Mouse (Mus musculus) ES-Bruce4 (cell line): ENCODE measurements around the gene Arrdc1.

Source experiments
- CTCF ChIP-seq: IDR thresholded peaks from one replicate; pipeline ENCODE4 v1.8.1; 2011; ENCODE audit warnings: low read depth, low read length
- EP300 ChIP-seq: IDR thresholded peaks from 2 replicates; pipeline ENCODE4 v1.6.1; 2011; ENCODE audit warnings: low read depth, low read length; ENCODE audit not compliant: insufficient read depth
- POLR2A ChIP-seq: IDR thresholded peaks from one replicate; pipeline ENCODE4 v1.8.1; 2011; ENCODE audit warnings: low read length; ENCODE audit not compliant: insufficient read depth

DNA sequence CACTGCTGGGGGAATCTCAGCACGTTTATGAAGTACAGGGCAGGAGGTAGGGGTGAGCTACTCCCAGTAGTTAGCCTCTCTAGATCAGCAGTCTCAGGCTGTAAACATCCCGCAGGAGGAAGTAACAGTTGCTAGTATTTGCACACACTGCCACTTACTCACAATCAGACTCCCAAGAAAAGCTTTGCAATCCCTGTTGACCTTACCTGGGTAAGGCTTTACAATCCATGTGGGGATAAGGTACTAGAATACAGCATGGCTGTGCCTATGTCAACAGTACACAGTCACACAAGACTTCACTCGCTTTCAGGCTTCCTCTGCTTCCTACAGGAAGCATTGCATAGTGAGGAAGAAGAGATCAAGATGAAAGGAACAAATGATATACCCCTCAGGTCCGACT is 38.3 kb downstream of the Arrdc1 start:
- TF ChIP-seq CTCF: no peak
- TF ChIP-seq POLR2A: no peak
- TF ChIP-seq EP300: no peak
